Mouse (Mus musculus) G1E (cell line): ENCODE measurements at regions not wholly inside any gene's neighbourhood (a gene's known extent, or its start where the extent isn't known, plus 50 kb on each side); places are given as distances from the start of the nearest gene placed in this dataset.

Source experiments
- CTCF ChIP-seq: IDR thresholded peaks from 2 replicates; pipeline ENCODE4 v1.5.1; 2012; ENCODE audit warnings: low read depth, low read length, inconsistent platforms, mixed read lengths
- GATA1 ChIP-seq: IDR thresholded peaks from 2 replicates; pipeline ENCODE4 v1.6.1; 2012; ENCODE audit warnings: borderline replicate concordance, low read length, inconsistent platforms, mixed read lengths
- POLR2AphosphoS5 ChIP-seq: IDR thresholded peaks from 2 replicates; pipeline ENCODE4 v1.6.1; 2012; ENCODE audit warnings: low read depth, low read length, inconsistent platforms; ENCODE audit not compliant: insufficient replicate concordance
- TAL1 ChIP-seq: conservative IDR thresholded peaks from 2 replicates; pipeline ENCODE4 v1.6.1; 2012; ENCODE audit warnings: low read depth, low read length, inconsistent platforms, mixed read lengths

DNA sequence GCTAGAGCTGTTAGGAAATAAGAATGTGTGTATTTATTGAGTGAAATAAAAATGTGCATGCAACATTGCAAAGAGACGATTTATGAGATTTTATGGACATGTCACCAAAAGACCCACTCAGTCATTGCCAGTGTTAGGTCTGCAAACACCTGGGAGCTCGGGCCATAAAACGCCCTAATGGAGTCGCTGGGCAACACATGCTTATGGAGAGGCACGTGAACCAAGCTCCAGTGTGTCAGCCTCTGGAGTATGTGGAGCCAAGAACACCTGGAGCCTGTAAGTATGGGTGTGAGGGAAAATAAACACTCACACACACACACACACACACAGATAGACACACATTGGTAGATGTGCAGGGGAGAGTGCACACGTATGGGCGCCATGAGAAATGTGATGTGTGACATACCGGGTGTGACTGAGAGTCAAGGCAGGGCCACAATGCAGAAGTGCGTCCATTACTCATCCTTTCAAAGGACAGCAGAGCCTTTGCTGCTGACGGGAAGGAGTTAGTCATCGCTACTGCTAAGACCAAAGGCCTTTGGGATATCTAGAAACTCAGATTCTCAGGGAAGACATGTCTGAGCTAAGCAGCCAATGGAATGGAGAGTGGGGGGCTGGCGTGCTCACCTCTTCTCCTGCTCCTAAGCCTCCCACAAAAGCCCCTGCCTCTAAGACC lies 124.2 kb downstream of the Gm826 start:
- TF ChIP-seq TAL1 (no peak), CTCF (no peak), GATA1 (no peak), POLR2AphosphoS5 (no peak)
